Mouse (Mus musculus): ENCODE measurements around the gene Stam.

DNA sequence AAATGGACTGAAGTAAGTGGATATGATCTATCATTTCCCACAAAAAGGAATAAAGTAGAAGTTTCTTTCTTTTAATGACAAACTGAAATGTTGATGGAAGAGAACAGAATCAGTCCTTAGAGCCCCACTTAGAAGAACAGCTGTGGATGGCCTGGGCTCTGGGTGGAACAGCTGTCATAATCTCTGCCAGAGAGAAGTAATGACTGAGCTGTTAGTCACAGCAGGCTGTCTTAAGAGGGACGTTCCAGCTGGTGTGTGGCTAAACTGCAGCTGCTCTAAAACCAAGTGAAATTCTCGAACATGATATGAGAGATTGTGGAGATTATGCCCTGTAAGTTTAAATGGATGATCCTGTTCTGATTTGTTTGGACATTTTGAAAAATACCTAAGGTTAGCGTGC is 63.0 kb downstream of the Stam start:
- TF ChIP-seq CTCF (IDR thresholded peaks at IDR 0.05; ENCODE audit: control insufficient read depth, insufficient read depth, low read length) (no peak), POLR2A (IDR thresholded peaks at IDR 0.05; ENCODE audit: borderline replicate concordance, control insufficient read depth, low read depth, low read length) (no peak)
